Comparison of ENCODE assay signal across 25 mouse cellular contexts in the genomic region with DNA sequence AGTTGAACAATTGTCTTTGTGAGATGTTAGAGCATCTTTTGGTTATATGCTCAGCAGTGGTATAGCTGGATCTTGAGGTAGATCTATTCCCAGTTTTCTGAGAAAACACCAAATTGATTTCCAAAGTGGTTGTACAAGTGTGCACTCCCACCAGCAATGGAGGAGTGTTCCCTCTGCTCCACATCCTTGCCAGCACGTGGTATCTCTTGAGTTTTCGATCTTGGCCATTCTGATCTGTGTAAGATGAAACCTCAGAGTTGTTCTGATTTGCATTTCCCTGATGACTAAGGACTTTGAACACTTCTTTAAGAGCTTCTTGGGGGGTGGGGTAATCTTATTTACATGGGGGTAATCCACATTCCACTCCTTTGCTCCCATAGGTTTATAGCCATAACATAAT. TPM values are rescaled to one million over a fixed set of nuclear protein-coding genes. Genes with fewer than 3 reads are reported as not detected.
"Had no signal": no experiment of that assay in that cellular context is flagged by ENCODE, and none has a peak within 500 bp of the region (broad histone marks: within the 10 kb centered on the region; RNA-seq: fewer than 3 reads in every experiment).

No protein-coding gene starts in this region.

- DNase-seq: cerebellum, adult 9-10 months; cerebellum, adult 9-11 months; cerebellum, postnatal 10 days; cerebellum, postnatal 14 days; cerebellum, postnatal 25 days; cerebellum, postnatal 36 days; embryo, embryonic 11 days; forebrain, postnatal 0 days; gastrocnemius, adult 2 months; gastrocnemius, postnatal 10 days; gastrocnemius, postnatal 14 days; gastrocnemius, postnatal 25 days; gastrocnemius, postnatal 36 days; heart, adult 18-20 months; heart, adult 2 months had no signal

- H3K9me3 ChIP-seq: embryonic facial prominence, embryonic 10.5 days; embryonic facial prominence, embryonic 12.5 days; embryonic facial prominence, embryonic 13.5 days; embryonic facial prominence, embryonic 15.5 days; forebrain, embryonic 10.5 days; forebrain, embryonic 12.5 days; forebrain, embryonic 13.5 days; forebrain, embryonic 15.5 days; heart, embryonic 10.5 days had no signal

- H3K36me3 ChIP-seq: embryonic facial prominence, embryonic 10.5 days; embryonic facial prominence, embryonic 12.5 days; embryonic facial prominence, embryonic 13.5 days; embryonic facial prominence, embryonic 15.5 days; forebrain, embryonic 10.5 days; forebrain, embryonic 12.5 days; forebrain, embryonic 15.5 days; heart, embryonic 10.5 days had no signal

- H3K4me2 ChIP-seq: embryonic facial prominence, embryonic 12.5 days; embryonic facial prominence, embryonic 13.5 days; embryonic facial prominence, embryonic 15.5 days; forebrain, embryonic 12.5 days; forebrain, embryonic 13.5 days; forebrain, embryonic 15.5 days had no signal

- H3K4me3 ChIP-seq: embryonic facial prominence, embryonic 10.5 days; embryonic facial prominence, embryonic 12.5 days; embryonic facial prominence, embryonic 13.5 days; embryonic facial prominence, embryonic 15.5 days; erythroblast, embryonic 14.5 days; forebrain, embryonic 10.5 days; forebrain, embryonic 12.5 days; forebrain, embryonic 13.5 days; forebrain, embryonic 15.5 days; gastrocnemius, adult 2 months; heart, adult 2 months; heart, embryonic 10.5 days had no signal

- H3K27me3 ChIP-seq: embryonic facial prominence, embryonic 12.5 days; embryonic facial prominence, embryonic 13.5 days; embryonic facial prominence, embryonic 15.5 days; forebrain, embryonic 12.5 days; forebrain, embryonic 13.5 days; forebrain, embryonic 15.5 days had no signal

- H3K9ac ChIP-seq: embryonic facial prominence, embryonic 12.5 days; embryonic facial prominence, embryonic 13.5 days; embryonic facial prominence, embryonic 15.5 days; forebrain, embryonic 12.5 days; forebrain, embryonic 13.5 days; forebrain, embryonic 15.5 days; forebrain, postnatal 0 days had no signal

- H3K27ac ChIP-seq: embryonic facial prominence, embryonic 10.5 days; embryonic facial prominence, embryonic 12.5 days; embryonic facial prominence, embryonic 13.5 days; embryonic facial prominence, embryonic 15.5 days; forebrain, embryonic 10.5 days; forebrain, embryonic 12.5 days; forebrain, embryonic 13.5 days; forebrain, embryonic 15.5 days; gastrocnemius, adult 2 months; heart, adult 2 months; heart, embryonic 10.5 days had no signal

- H3K4me1 ChIP-seq: embryonic facial prominence, embryonic 12.5 days; embryonic facial prominence, embryonic 13.5 days; embryonic facial prominence, embryonic 15.5 days; forebrain, embryonic 15.5 days had no signal

RNA-seq across cellular contexts. Expression of gene Ccdc171, which starts 15.7 kb away (rescaled TPM):
- polyA plus RNA-seq: erythroblast, embryonic 14.5 days had no signal
